In genomic region chr4:95050518-95051278, GRCm38 (mm10) we compare ENCODE assay signal across 8 mouse cellular contexts. TPM values are rescaled to one million over a fixed set of nuclear protein-coding genes. Genes with fewer than 3 reads are reported as not detected.
DNase-seq lines count a peak whose midpoint lies in the region; ATAC-seq and TF ChIP-seq lines count a peak whose summit lies in the region.

No protein-coding gene starts in this region.

- peak overlapping the region; percentile 71 to 76 for H3K4me3 ChIP-seq in ES-E14 (ENCODE audit: insufficient read depth in 1 of 2, low read depth in 1 of 2, low read length in 2 of 2, poor library complexity in 1 of 2, severe bottlenecking in 1 of 2)
- H3K4me3 ChIP-seq in hindbrain, embryonic 16.5 days (ENCODE audit: low read length), result peak overlapping the region; percentile 68

- peaks cover 0 to 2% of the 10 kb centered on the region in 2 experiments; a peak in 1 of 4 replicates for H3K4me1 ChIP-seq in ES-E14 (ENCODE audit: control insufficient read depth in 2 of 2, insufficient read depth in 2 of 2, low read length in 2 of 2, poor library complexity in 1 of 2)
- H3K4me1 ChIP-seq in hindbrain, embryonic 16.5 days (ENCODE audit: control insufficient read depth, insufficient read depth, low read depth, low read length), result peaks cover 10% of the 10 kb centered on the region

- H3K9ac ChIP-seq in ES-E14 (ENCODE audit: insufficient read depth, low read depth, low read length, poor library complexity, severe bottlenecking), result peak overlapping the region; percentile 86
- H3K9ac ChIP-seq in hindbrain, embryonic 16.5 days (ENCODE audit: low read depth, low read length), result peak overlapping the region; percentile 82

- peak; percentile 26 for DNase-seq in ES-E14 (ENCODE audit: low read depth, low spot score)
- DNase-seq in cerebellum, adult 9-11 months, result peak; percentile 79
- peak; percentile 80 to 82 for DNase-seq in frontal cortex, postnatal 36 days (ENCODE audit: low spot score in 2 of 2)
- peak; percentile 72 to 87 for DNase-seq in left cerebral cortex, adult 18-20 months (ENCODE audit: low spot score in 2 of 2)
- peak; percentile 82 for DNase-seq in lung, postnatal 36 days
- DNase-seq in retina, postnatal 1 day, result peak; percentile 74
- peak; percentile 86 for DNase-seq in thymus, postnatal 4 days

- in situ Hi-C loops in ES-E14 (cut with MboI; ENCODE audit: low sequenced_read_pairs in 2 of 2, unreplicated experiment in 2 of 2), result no loop called here

- no peaks in the 10 kb centered on the region for H3K27me3 ChIP-seq in hindbrain, embryonic 16.5 days (replicated peaks; ENCODE audit: control insufficient read depth, insufficient read depth, low read length)

- ATAC-seq in hindbrain, embryonic 16.5 days, result peak; percentile 12

- H3K36me3 ChIP-seq in ES-E14 (ENCODE audit: control insufficient read depth, insufficient read depth, low read length, poor library complexity, severe bottlenecking), result no peaks in the 10 kb centered on the region
- no peaks in the 10 kb centered on the region for H3K36me3 ChIP-seq in hindbrain, embryonic 16.5 days (ENCODE audit: control insufficient read depth, insufficient read depth, low read length)

- peak overlapping the region; percentile 64 for H3K4me2 ChIP-seq in hindbrain, embryonic 16.5 days (ENCODE audit: low read length)

- WGBS in hindbrain, embryonic 16.5 days, result 0% methylated on average over 68 of the region's 70 CpGs

- no peak overlapping the region for H3K27ac ChIP-seq in ES-E14 (ENCODE audit: insufficient read depth, low read depth, low read length, poor library complexity, severe bottlenecking)
- peak overlapping the region; percentile 95 for H3K27ac ChIP-seq in hindbrain, embryonic 16.5 days (ENCODE audit: low read depth, low read length)

- H3K9me3 ChIP-seq in ES-E14 (ENCODE audit: control insufficient read depth, insufficient read depth, low read depth, low read length), result no peaks in the 10 kb centered on the region
- H3K9me3 ChIP-seq in hindbrain, embryonic 16.5 days (ENCODE audit: control insufficient read depth, low read length), result no peaks in the 10 kb centered on the region

TF ChIP-seq in ES-E14, 5 proteins besides CTCF, POLR2A, EP300 and RAD21:
- TF ChIP-seq CHD2 (IDR thresholded peaks at IDR 0.05; ENCODE audit: low read depth, low read length) (0 out of 2 replicates have a peak, but pooled peaks have one; percentile 3), MAFK (IDR thresholded peaks at IDR 0.05; ENCODE audit: insufficient read depth, low read depth, low read length) (no peak), ZC3H11A (IDR thresholded peaks at IDR 0.05; ENCODE audit: borderline replicate concordance, low read depth, low read length) (no peak), HCFC1 (IDR thresholded peaks at IDR 0.05; ENCODE audit: borderline replicate concordance, insufficient read depth, low read length) (no peak)

RNA-seq across cellular contexts. Expression of gene Jun, which starts 1.3 kb away (rescaled TPM):
- total RNA-seq in ES-E14 (2012; rRNA removed), result 9.5 and 16.6 TPM in 2 replicates
- polyA plus RNA-seq in hindbrain, embryonic 16.5 days (2015; fragmentation: Nextera tagmentation; extraction: Ambion mirVana), result 62.9 and 63.7 TPM in 2 replicates
- total RNA-seq in left cerebral cortex, adult 18-20 months (2021), result 10 to 100 TPM; 53.8 to 60.5 TPM

Comparison
In these comparisons a context has a peak if more than half of its experiments do, and no peak if none do; other contexts are left out.
1. DNase-seq: peak in every context shown above with its lines; median percentile 86 in thymus, postnatal 4 days; 82 in lung, postnatal 36 days; 81 in frontal cortex, postnatal 36 days; 80 in left cerebral cortex, adult 18-20 months; 79 in cerebellum, adult 9-11 months; 74 in retina, postnatal 1 day; 26 in ES-E14.